ENCODE assay signal across 17 mouse cellular contexts in the genomic region with DNA sequence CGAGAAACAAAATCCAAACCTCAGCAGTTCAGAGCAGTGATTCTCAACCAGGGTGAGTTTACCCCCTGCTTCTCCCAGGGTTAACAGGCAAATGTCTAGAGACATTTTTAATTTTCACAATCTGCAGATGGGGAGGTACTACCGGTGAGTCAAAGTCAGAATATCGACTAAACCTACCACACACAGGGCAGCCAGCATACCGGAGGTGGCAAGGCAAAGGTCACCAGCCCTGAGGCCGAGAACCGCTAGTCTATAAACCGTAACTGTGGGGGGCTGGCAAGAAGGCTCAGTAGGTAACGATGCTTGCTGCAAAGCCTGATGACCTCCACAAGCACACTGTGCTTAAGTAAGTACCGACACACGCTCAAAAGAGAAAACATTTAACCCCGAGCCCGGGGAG. TPM values are rescaled to one million over a fixed set of nuclear protein-coding genes. Genes with fewer than 3 reads are reported as not detected.
A peak's percentile ranks its signal among the peaks of the same experiment; 100 is the strongest.
DNase-seq lines count a peak whose midpoint lies in the region; ATAC-seq and TF ChIP-seq lines count a peak whose summit lies in the region.
"Had no signal": no experiment of that assay in that cellular context is flagged by ENCODE, and none has a peak within 500 bp of the region (broad histone marks: within the 10 kb centered on the region; RNA-seq: fewer than 3 reads in every experiment).

No protein-coding gene starts in this region.

- no peaks in the 10 kb centered on the region for H3K4me1 ChIP-seq in forebrain, embryonic 14.5 days (ENCODE audit: control insufficient read depth, insufficient read depth, low read length)
- peaks cover 3% of the 10 kb centered on the region for H3K4me1 ChIP-seq in forebrain, embryonic 15.5 days
- peaks cover 17% of the 10 kb centered on the region for H3K4me1 ChIP-seq in lung, embryonic 15.5 days
- H3K4me1 ChIP-seq: midbrain, embryonic 12.5 days had no signal

- H3K27ac ChIP-seq in forebrain, embryonic 14.5 days (ENCODE audit: low read depth, low read length) = no peak overlapping the region
- no peak overlapping the region for H3K27ac ChIP-seq in forebrain, embryonic 15.5 days (replicated peaks)
- peak overlapping the region; percentile 84 for H3K27ac ChIP-seq in lung, embryonic 15.5 days
- H3K27ac ChIP-seq: heart, embryonic 10.5 days; hindbrain, postnatal 0 days; liver, embryonic 13.5 days; midbrain, embryonic 12.5 days had no signal

- no peak for DNase-seq in forebrain, embryonic 14.5 days (ENCODE audit: low spot score)
- no peak for DNase-seq in lung, adult 18-20 months
- no peak for DNase-seq in left cerebral cortex, adult 18-20 months (ENCODE audit: low spot score in 2 of 2)
- DNase-seq: adrenal gland, adult 8-10 months had no signal

- H3K9ac ChIP-seq in forebrain, embryonic 14.5 days (ENCODE audit: low read length) = no peak overlapping the region
- H3K9ac ChIP-seq in forebrain, embryonic 15.5 days (replicated peaks) = no peak overlapping the region
- H3K9ac ChIP-seq in lung, embryonic 15.5 days = no peak overlapping the region
- H3K9ac ChIP-seq: kidney, embryonic 15.5 days; liver, embryonic 13.5 days; midbrain, embryonic 12.5 days had no signal

- H3K36me3 ChIP-seq in forebrain, embryonic 14.5 days (ENCODE audit: control insufficient read depth, insufficient read depth, low read length) = peaks cover 50% of the 10 kb centered on the region
- peaks cover 28% of the 10 kb centered on the region for H3K36me3 ChIP-seq in forebrain, embryonic 15.5 days
- H3K36me3 ChIP-seq in lung, embryonic 15.5 days = peaks cover 59% of the 10 kb centered on the region
- peaks cover 72% of the 10 kb centered on the region for H3K36me3 ChIP-seq in C2C12 (ENCODE audit: control insufficient read depth, insufficient read depth)

- peaks cover 76% of the 10 kb centered on the region for H3K79me2 ChIP-seq in C2C12 (ENCODE audit: control insufficient read depth, insufficient read depth)

- no peak overlapping the region for H3K4me2 ChIP-seq in forebrain, embryonic 14.5 days (ENCODE audit: low read length)
- H3K4me2 ChIP-seq in forebrain, embryonic 15.5 days (replicated peaks) = no peak overlapping the region
- H3K4me2 ChIP-seq in lung, embryonic 15.5 days = no peak overlapping the region
- H3K4me2 ChIP-seq: kidney, embryonic 15.5 days; liver, embryonic 13.5 days; midbrain, embryonic 12.5 days had no signal

- H3K4me3 ChIP-seq in forebrain, embryonic 14.5 days (ENCODE audit: low read depth, low read length) = no peak overlapping the region
- H3K4me3 ChIP-seq in forebrain, embryonic 15.5 days = no peak overlapping the region
- no peak overlapping the region for H3K4me3 ChIP-seq in lung, embryonic 15.5 days
- H3K4me3 ChIP-seq in C2C12 (ENCODE audit: insufficient read depth, poor library complexity, severe bottlenecking) = no peak overlapping the region
- H3K4me3 ChIP-seq: heart, embryonic 10.5 days; kidney, embryonic 15.5 days; liver, embryonic 13.5 days; midbrain, embryonic 12.5 days had no signal

- no peaks in the 10 kb centered on the region for H3K9me3 ChIP-seq in forebrain, embryonic 14.5 days (replicated peaks; ENCODE audit: control insufficient read depth, low read length)
- no peaks in the 10 kb centered on the region for H3K9me3 ChIP-seq in forebrain, embryonic 15.5 days
- H3K9me3 ChIP-seq in lung, embryonic 15.5 days = no peaks in the 10 kb centered on the region
- H3K9me3 ChIP-seq: heart, embryonic 10.5 days; kidney, embryonic 15.5 days; liver, embryonic 13.5 days; midbrain, embryonic 12.5 days had no signal

- WGBS in forebrain, embryonic 14.5 days = 86% methylated on average over 12 of the region's 12 CpGs
- WGBS in forebrain, embryonic 15.5 days = 86% methylated on average over 12 of the region's 12 CpGs
- 85% methylated on average over 12 of the region's 12 CpGs for WGBS in lung, embryonic 15.5 days

- ATAC-seq in forebrain, embryonic 14.5 days = peak; percentile 13; the same call in 1 of the 2 replicates
- no peak; the same call in 1 of the 2 replicates for ATAC-seq in forebrain, embryonic 15.5 days (replicated peaks)
- ATAC-seq in lung, embryonic 15.5 days (ENCODE audit: borderline replicate concordance, extremely low read depth, low FRiP score, low TSS enrichment) = no peak
- 0 out of 2 replicates have a peak, but pooled peaks have one; percentile 2 for ATAC-seq in common myeloid progenitor, adult 5-6 weeks (replicated peaks; ENCODE audit: low read depth, poor library complexity, severe bottlenecking)

- peaks cover 41% of the 10 kb centered on the region for H3K79me3 ChIP-seq in C2C12 (ENCODE audit: low read depth)

- no peaks in the 10 kb centered on the region for H3K27me3 ChIP-seq in forebrain, embryonic 14.5 days (replicated peaks; ENCODE audit: control insufficient read depth, insufficient read depth, low read length)
- no peaks in the 10 kb centered on the region for H3K27me3 ChIP-seq in forebrain, embryonic 15.5 days
- H3K27me3 ChIP-seq in lung, embryonic 15.5 days = no peaks in the 10 kb centered on the region
- no peaks in the 10 kb centered on the region for H3K27me3 ChIP-seq in C2C12 (ENCODE audit: control insufficient read depth, insufficient read depth, insufficient read length)
- H3K27me3 ChIP-seq: CH12.LX; kidney, embryonic 15.5 days; liver, embryonic 13.5 days; midbrain, embryonic 12.5 days had no signal

- peak overlapping the region; percentile 38 for H3ac ChIP-seq in C2C12 (ENCODE audit: control insufficient read depth, insufficient read length, low read depth)

- TF ChIP-seq CTCF in C2C12 (IDR thresholded peaks at IDR 0.05; ENCODE audit: control insufficient read depth, insufficient read depth, insufficient read length) = no peak

TF ChIP-seq in C2C12, 6 proteins besides CTCF, POLR2A, EP300 and RAD21:
- no peak for TF ChIP-seq MYOG (IDR thresholded peaks at IDR 0.05; ENCODE audit: control insufficient read depth, extremely low read depth, insufficient read length)
- no peak for TF ChIP-seq CEBPB (IDR thresholded peaks at IDR 0.05; ENCODE audit: low read depth)
- TF ChIP-seq FOSL1 (IDR thresholded peaks at IDR 0.05; ENCODE audit: insufficient read depth, low read length, poor library complexity, severe bottlenecking) = no peak
- TF ChIP-seq MYOD1 (IDR thresholded peaks at IDR 0.05; ENCODE audit: control insufficient read depth, insufficient read length, low read depth) = no peak
- no peak for TF ChIP-seq USF1 (IDR thresholded peaks at IDR 0.05; ENCODE audit: low read depth)
- no peak for TF ChIP-seq MAX (IDR thresholded peaks at IDR 0.05)

RNA-seq across cellular contexts. Expression of gene Lrrc73, which starts 12.2 kb away (rescaled TPM):
- polyA plus RNA-seq in forebrain, embryonic 14.5 days (2014; fragmentation: Nextera tagmentation; extraction: Ambion mirVana) = 9.8 and 10.6 TPM in 2 replicates
- 10.0 and 12.0 TPM in 2 replicates for polyA plus RNA-seq in forebrain, embryonic 15.5 days (2015; fragmentation: Nextera tagmentation; extraction: Ambion mirVana)
- polyA plus RNA-seq in lung, embryonic 15.5 days (2015; fragmentation: Nextera tagmentation; extraction: Ambion mirVana) = 0.66 and 0.79 TPM in 2 replicates
- 5.3 TPM for polyA plus RNA-seq in C2C12 (2012; fragmentation: generic; extraction: Trizol)
- not detected in 2 replicates for total RNA-seq in common myeloid progenitor, adult 5-6 weeks (2017)
- total RNA-seq in left cerebral cortex, adult 18-20 months (2021) = 10 to 100 TPM; 60.1 to 63.7 TPM
- total RNA-seq: hematopoietic stem cell, adult 5-6 weeks had no signal

RNA-seq across cellular contexts. Expression of gene Tjap1, which starts 17.3 kb away (rescaled TPM):
- polyA plus RNA-seq in forebrain, embryonic 14.5 days (2014; fragmentation: Nextera tagmentation; extraction: Ambion mirVana) = 22.8 and 23.9 TPM in 2 replicates
- polyA plus RNA-seq in forebrain, embryonic 15.5 days (2015; fragmentation: Nextera tagmentation; extraction: Ambion mirVana) = 31.5 and 37.1 TPM in 2 replicates
- 36.2 and 37.5 TPM in 2 replicates for polyA plus RNA-seq in lung, embryonic 15.5 days (2015; fragmentation: Nextera tagmentation; extraction: Ambion mirVana)
- polyA plus RNA-seq in C2C12 (2012; fragmentation: generic; extraction: Trizol) = 79.3 TPM
- total RNA-seq in common myeloid progenitor, adult 5-6 weeks (2017) = 11.3 and 14.6 TPM in 2 replicates
- 10 to 100 TPM; 37.7 to 48.9 TPM for total RNA-seq in left cerebral cortex, adult 18-20 months (2021)

RNA-seq across cellular contexts. Expression of gene Yipf3, which starts 17.6 kb away (rescaled TPM):
- 97.5 and 102 TPM in 2 replicates for polyA plus RNA-seq in forebrain, embryonic 14.5 days (2014; fragmentation: Nextera tagmentation; extraction: Ambion mirVana)
- polyA plus RNA-seq in forebrain, embryonic 15.5 days (2015; fragmentation: Nextera tagmentation; extraction: Ambion mirVana) = 91.5 and 93.8 TPM in 2 replicates
- 102 and 118 TPM in 2 replicates for polyA plus RNA-seq in lung, embryonic 15.5 days (2015; fragmentation: Nextera tagmentation; extraction: Ambion mirVana)
- polyA plus RNA-seq in C2C12 (2012; fragmentation: generic; extraction: Trizol) = 78.3 TPM
- total RNA-seq in common myeloid progenitor, adult 5-6 weeks (2017) = 26.5 and 32.6 TPM in 2 replicates
- total RNA-seq in left cerebral cortex, adult 18-20 months (2021) = 10 to 100 TPM; 76.0 to 87.1 TPM

RNA-seq across cellular contexts. Expression of gene Polr1c, which starts 17.6 kb away (rescaled TPM):
- polyA plus RNA-seq in forebrain, embryonic 14.5 days (2014; fragmentation: Nextera tagmentation; extraction: Ambion mirVana) = 90.2 and 106 TPM in 2 replicates
- 89.5 and 97.2 TPM in 2 replicates for polyA plus RNA-seq in forebrain, embryonic 15.5 days (2015; fragmentation: Nextera tagmentation; extraction: Ambion mirVana)
- 84.6 and 92.4 TPM in 2 replicates for polyA plus RNA-seq in lung, embryonic 15.5 days (2015; fragmentation: Nextera tagmentation; extraction: Ambion mirVana)
- polyA plus RNA-seq in C2C12 (2012; fragmentation: generic; extraction: Trizol) = 125 TPM
- total RNA-seq in common myeloid progenitor, adult 5-6 weeks (2017) = 50.0 and 55.6 TPM in 2 replicates
- total RNA-seq in left cerebral cortex, adult 18-20 months (2021) = 10 to 100 TPM; 37.3 to 42.1 TPM

RNA-seq across cellular contexts. Expression of gene Dlk2, which starts 31.7 kb away (rescaled TPM):
- 5.2 and 6.4 TPM in 2 replicates for polyA plus RNA-seq in forebrain, embryonic 14.5 days (2014; fragmentation: Nextera tagmentation; extraction: Ambion mirVana)
- 7.2 and 9.2 TPM in 2 replicates for polyA plus RNA-seq in forebrain, embryonic 15.5 days (2015; fragmentation: Nextera tagmentation; extraction: Ambion mirVana)
- 0.93 and 1.7 TPM in 2 replicates for polyA plus RNA-seq in lung, embryonic 15.5 days (2015; fragmentation: Nextera tagmentation; extraction: Ambion mirVana)
- polyA plus RNA-seq in C2C12 (2012; fragmentation: generic; extraction: Trizol) = 14.7 TPM
- 0.23 TPM in 1 of 2 replicates, not detected in the other for total RNA-seq in common myeloid progenitor, adult 5-6 weeks (2017)
- 10 to 100 TPM; 65.7 to 67.5 TPM for total RNA-seq in left cerebral cortex, adult 18-20 months (2021)
- total RNA-seq: hematopoietic stem cell, adult 5-6 weeks; megakaryocyte, adult 5-6 weeks had no signal
- polyA plus RNA-seq: activated CD4-positive, CD25-positive, alpha-beta regulatory T cell, adult 4 months had no signal

Comparison
In these comparisons a context has a peak if more than half of its experiments do, and no peak if none do; other contexts are left out.
1. ATAC-seq: peak in forebrain, embryonic 14.5 days (single experiment) and common myeloid progenitor, adult 5-6 weeks (single experiment); none in forebrain, embryonic 15.5 days (single experiment) and lung, embryonic 15.5 days (single experiment).